Mouse (Mus musculus): ENCODE results near the gene Phf20. TPM values are rescaled to one million over a fixed set of nuclear protein-coding genes. Genes with fewer than 3 reads are reported as not detected.

Phf20 gene
- polyA plus RNA-seq, 1 experiment from 2014 or later: 72.4 TPM

DNA sequence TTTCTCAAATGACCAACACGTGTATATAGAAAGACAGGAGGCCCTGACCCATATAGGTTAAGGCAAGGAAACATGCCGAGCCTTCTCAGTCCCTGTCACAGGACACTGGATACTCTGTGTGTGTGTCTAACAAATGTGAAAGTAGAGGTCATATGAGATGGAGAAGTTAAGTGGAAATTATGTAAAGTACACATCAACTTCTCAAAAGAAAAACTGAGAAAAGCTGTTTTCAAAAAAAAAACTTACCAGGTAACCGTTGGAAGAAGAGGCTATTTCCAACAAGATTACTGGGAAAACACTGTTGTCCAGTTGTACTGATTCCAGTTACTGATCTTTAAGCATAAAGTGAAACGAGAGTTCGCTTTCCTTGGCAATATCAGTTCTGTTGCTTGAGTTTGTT lies 114.7 kb downstream of the Phf20 start:
- Histone ChIP-seq H3K4me3 (replicated peaks) (peak overlapping the region; percentile 81; the same call in 1 of the 2 replicates), H3K9me3 (no peaks in the 10 kb centered on the region), H3K4me2 (replicated peaks) (peak overlapping the region; percentile 88; the same call in 1 of the 2 replicates), H3K4me1 (replicated peaks) (peaks cover 3% of the 10 kb centered on the region; the same call in 1 of the 2 replicates), H3K9ac (no peak overlapping the region), H3K27me3 (replicated peaks) (no peaks in the 10 kb centered on the region), H3K27ac (no peak overlapping the region), H3K36me3 (no peaks in the 10 kb centered on the region)
- ATAC-seq: no peak
- 90% methylated on average over 5 of the region's 5 CpGs for WGBS

DNA sequence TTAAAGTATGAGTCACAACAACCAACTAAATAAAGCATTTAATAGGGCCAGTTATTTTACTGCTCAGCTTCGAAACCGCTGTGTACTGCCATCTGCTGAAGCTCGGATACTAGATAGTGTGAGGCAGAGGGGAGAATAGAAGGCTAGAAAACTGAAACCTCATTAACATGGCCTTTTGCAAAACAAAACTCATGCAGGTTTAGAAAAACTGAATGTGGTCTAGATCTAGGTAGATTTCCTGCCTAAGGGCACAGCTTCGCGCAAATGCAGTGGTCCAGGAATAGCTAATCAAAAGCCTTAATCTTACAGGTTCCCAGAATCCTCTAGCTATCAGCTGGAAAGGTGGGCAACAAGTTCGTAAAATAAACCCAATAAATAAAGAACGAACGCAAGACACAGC lies 115.2 kb downstream of the Phf20 start:
- ATAC-seq: no peak
- Histone ChIP-seq H3K4me3 (replicated peaks) (peak overlapping the region; percentile 81), H3K36me3 (no peaks in the 10 kb centered on the region), H3K9ac (peak overlapping the region; percentile 90), H3K9me3 (no peaks in the 10 kb centered on the region), H3K27me3 (replicated peaks) (no peaks in the 10 kb centered on the region), H3K27ac (peak overlapping the region; percentile 98; the same call in 1 of the 2 replicates), H3K4me1 (replicated peaks) (peaks cover 3% of the 10 kb centered on the region; the same call in 1 of the 2 replicates), H3K4me2 (replicated peaks) (peak overlapping the region; percentile 88)
- 23% methylated on average over 8 of the region's 8 CpGs for WGBS

- H3K27me3 ChIP-seq (replicated peaks): no peaks in the 10 kb centered on the region
- peaks cover 3% of the 10 kb centered on the region; the same call in 1 of the 2 replicates for H3K4me1 ChIP-seq (replicated peaks)
- peak overlapping the region; percentile 81 for H3K4me3 ChIP-seq (replicated peaks)
- peak; percentile 86 for ATAC-seq
- under 1% methylated on average over 53 of the region's 53 CpGs for WGBS
- H3K9ac ChIP-seq: peak overlapping the region; percentile 90
- no peaks in the 10 kb centered on the region for H3K36me3 ChIP-seq
- H3K27ac ChIP-seq: peak overlapping the region; percentile 98
- H3K9me3 ChIP-seq: no peaks in the 10 kb centered on the region
- H3K4me2 ChIP-seq (replicated peaks): peak overlapping the region; percentile 88
Observed at GRCm38 (mm10) chr2:156311841-156312291, 115.6 kb downstream of the Phf20 start.

GRCm38 (mm10) chr2:156312297-156312897 lies 116.1 kb downstream of the Phf20 start, which contains the start of the genes Cnbd2 and Scand1:
TSS of gene Cnbd2 (plus strand) at chr2:156312299.
TSS of gene Scand1 (minus strand) at chr2:156312704.
- Histone ChIP-seq H3K9me3 (no peaks in the 10 kb centered on the region), H3K27me3 (replicated peaks) (no peaks in the 10 kb centered on the region), H3K4me1 (replicated peaks) (peaks cover 3% of the 10 kb centered on the region; the same call in 1 of the 2 replicates), H3K4me2 (replicated peaks) (peak within 1 kb of the TSS; percentile 88), H3K4me3 (replicated peaks) (peak within 1 kb of the TSS; percentile 81), H3K9ac (peak within 1 kb of the TSS; percentile 90), H3K27ac (peak within 1 kb of the TSS; percentile 98), H3K36me3 (no peaks in the 10 kb centered on the region)
- under 1% methylated on average over 49 of the region's 49 CpGs for WGBS
- ATAC-seq: peak; percentile 96

- H3K27me3 ChIP-seq (replicated peaks): no peaks in the 10 kb centered on the region
- no peak overlapping the region for H3K27ac ChIP-seq
- H3K36me3 ChIP-seq: no peaks in the 10 kb centered on the region
- H3K4me3 ChIP-seq (replicated peaks): peak overlapping the region; percentile 81
- H3K4me1 ChIP-seq (replicated peaks): peaks cover 3% of the 10 kb centered on the region; the same call in 1 of the 2 replicates
- WGBS: 44% methylated on average over 3 of the region's 3 CpGs
- H3K9me3 ChIP-seq: no peaks in the 10 kb centered on the region
- peak overlapping the region; percentile 88 for H3K4me2 ChIP-seq (replicated peaks)
- no peak for ATAC-seq
- H3K9ac ChIP-seq: peak overlapping the region; percentile 90; the same call in 1 of the 2 replicates
Observed at GRCm38 (mm10) chr2:156313153-156313552, 116.9 kb downstream of the Phf20 start.

- no peak overlapping the region for H3K27ac ChIP-seq
- peaks cover 3% of the 10 kb centered on the region; the same call in 1 of the 2 replicates for H3K4me1 ChIP-seq (replicated peaks)
- no peak overlapping the region for H3K4me3 ChIP-seq (replicated peaks)
- H3K4me2 ChIP-seq (replicated peaks): no peak overlapping the region
- H3K9me3 ChIP-seq: no peaks in the 10 kb centered on the region
- no peak for ATAC-seq
- no peaks in the 10 kb centered on the region for H3K27me3 ChIP-seq (replicated peaks)
- WGBS: 94% methylated on average over 6 of the region's 6 CpGs
- no peak overlapping the region for H3K9ac ChIP-seq
- H3K36me3 ChIP-seq: no peaks in the 10 kb centered on the region
Observed at GRCm38 (mm10) chr2:156314811-156315210, 118.5 kb downstream of the Phf20 start.

DNA sequence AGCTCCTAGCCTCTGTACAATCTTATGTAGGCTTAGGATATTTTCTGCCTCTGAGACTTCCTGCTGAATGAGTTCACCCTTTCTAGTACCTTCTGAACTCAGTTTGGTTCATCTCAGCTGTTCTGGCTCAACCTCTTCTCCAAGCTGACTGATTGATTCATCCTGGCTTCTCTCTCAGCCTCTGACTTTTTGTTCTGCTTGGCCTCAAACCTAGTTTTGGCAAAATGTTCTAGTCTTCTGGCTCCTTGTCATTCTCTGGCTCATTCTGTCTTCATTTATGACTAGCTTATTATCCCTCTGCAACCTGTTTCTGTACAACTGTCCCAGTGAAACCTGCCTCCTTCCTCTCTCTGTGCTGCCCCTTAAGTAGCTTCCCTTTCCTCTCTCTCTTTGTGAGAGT lies 122.2 kb downstream of the Phf20 start:
- no peaks in the 10 kb centered on the region for H3K36me3 ChIP-seq
- no peaks in the 10 kb centered on the region for H3K9me3 ChIP-seq
- no peak overlapping the region for H3K4me3 ChIP-seq (replicated peaks)
- H3K4me1 ChIP-seq (replicated peaks): no peaks in the 10 kb centered on the region
- no peak overlapping the region for H3K4me2 ChIP-seq (replicated peaks)
- H3K27me3 ChIP-seq (replicated peaks): no peaks in the 10 kb centered on the region
- no peak overlapping the region for H3K27ac ChIP-seq
- no peak for ATAC-seq
- H3K9ac ChIP-seq: no peak overlapping the region

DNA sequence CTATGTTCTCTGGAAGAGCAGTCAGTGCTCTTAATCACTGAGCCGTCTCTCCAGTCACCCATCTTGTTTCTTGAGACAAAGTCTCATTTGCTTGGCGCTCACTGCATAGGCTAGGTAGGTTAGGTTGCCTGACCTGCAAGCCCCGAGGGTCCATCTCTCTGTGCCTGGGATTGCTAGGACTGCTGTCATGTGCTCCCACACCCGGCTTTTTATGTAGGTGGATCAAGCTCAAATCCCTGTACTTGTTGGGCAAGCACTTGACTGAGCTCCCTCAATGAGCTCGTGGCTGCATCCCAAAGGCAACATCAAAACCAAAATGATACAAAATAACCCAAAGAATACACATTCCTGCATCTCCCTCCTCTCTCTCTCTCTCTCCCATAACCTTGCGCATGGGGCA lies 125.3 kb downstream of the Phf20 start:
- no peak overlapping the region for H3K27ac ChIP-seq
- H3K4me2 ChIP-seq (replicated peaks): no peak overlapping the region
- H3K4me1 ChIP-seq (replicated peaks): peaks cover 8% of the 10 kb centered on the region; the same call in 1 of the 2 replicates
- WGBS: 87% methylated on average over 6 of the region's 6 CpGs
- H3K27me3 ChIP-seq (replicated peaks): no peaks in the 10 kb centered on the region
- H3K4me3 ChIP-seq (replicated peaks): no peak overlapping the region
- no peak overlapping the region for H3K9ac ChIP-seq
- ATAC-seq: no peak
- no peaks in the 10 kb centered on the region for H3K9me3 ChIP-seq
- H3K36me3 ChIP-seq: no peaks in the 10 kb centered on the region

DNA sequence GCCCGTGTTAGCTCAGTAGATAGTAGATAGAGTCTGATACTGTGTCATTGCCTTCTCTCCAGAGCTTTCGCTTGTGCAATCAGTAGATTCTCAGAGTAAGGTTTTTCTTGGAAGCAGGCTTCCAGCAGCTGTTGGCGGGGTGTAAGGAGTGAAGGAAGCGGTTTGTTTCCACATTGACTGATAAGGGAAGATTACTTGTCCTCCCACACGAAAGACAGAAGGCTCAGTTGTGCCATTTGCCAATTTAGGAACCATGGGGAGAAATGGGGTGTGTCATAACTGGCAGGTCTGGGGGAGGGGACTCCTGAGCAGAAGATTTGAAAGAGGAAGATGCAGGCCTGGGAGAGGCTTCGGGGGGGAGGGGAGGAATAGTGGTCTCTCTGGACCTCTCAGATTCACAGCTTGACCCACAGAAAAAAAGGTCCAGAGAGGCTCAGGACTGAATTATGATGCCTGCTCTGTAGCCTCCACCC lies 127.9 kb downstream of the Phf20 start:
- H3K9me3 ChIP-seq: no peaks in the 10 kb centered on the region
- H3K9ac ChIP-seq: no peak overlapping the region
- no peaks in the 10 kb centered on the region for H3K27me3 ChIP-seq (replicated peaks)
- no peak overlapping the region for H3K4me3 ChIP-seq (replicated peaks)
- H3K4me1 ChIP-seq (replicated peaks): peaks cover 8% of the 10 kb centered on the region; the same call in 1 of the 2 replicates
- peak overlapping the region; percentile 12; the same call in 1 of the 2 replicates for H3K4me2 ChIP-seq (replicated peaks)
- WGBS: 39% methylated on average over 6 of the region's 6 CpGs
- H3K27ac ChIP-seq: peak overlapping the region; percentile 33; the same call in 1 of the 2 replicates
- no peak for ATAC-seq
- H3K36me3 ChIP-seq: no peaks in the 10 kb centered on the region

GRCm38 (mm10) chr2:156324681-156325080 lies 128.4 kb downstream of the Phf20 start:
- Histone ChIP-seq H3K4me3 (replicated peaks) (no peak overlapping the region), H3K27me3 (replicated peaks) (no peaks in the 10 kb centered on the region), H3K9me3 (no peaks in the 10 kb centered on the region), H3K27ac (peak overlapping the region; percentile 33; the same call in 1 of the 2 replicates), H3K36me3 (no peaks in the 10 kb centered on the region), H3K9ac (no peak overlapping the region), H3K4me2 (replicated peaks) (peak overlapping the region; percentile 12; the same call in 1 of the 2 replicates), H3K4me1 (replicated peaks) (peaks cover 8% of the 10 kb centered on the region; the same call in 1 of the 2 replicates)
- ATAC-seq: peak; percentile 56
- WGBS: 17% methylated on average over 5 of the region's 5 CpGs

- 68% methylated on average over 1 of the region's 1 CpGs for WGBS
- no peak overlapping the region for H3K9ac ChIP-seq
- no peak for ATAC-seq
- H3K4me3 ChIP-seq (replicated peaks): no peak overlapping the region
- H3K27ac ChIP-seq: no peak overlapping the region
- no peaks in the 10 kb centered on the region for H3K36me3 ChIP-seq
- H3K4me2 ChIP-seq (replicated peaks): no peak overlapping the region
- no peaks in the 10 kb centered on the region for H3K27me3 ChIP-seq (replicated peaks)
- H3K4me1 ChIP-seq (replicated peaks): no peaks in the 10 kb centered on the region
- no peaks in the 10 kb centered on the region for H3K9me3 ChIP-seq
Observed at GRCm38 (mm10) chr2:156330681-156331080, 134.4 kb downstream of the Phf20 start.

- H3K36me3 ChIP-seq: no peaks in the 10 kb centered on the region
- no peak for ATAC-seq
- H3K27me3 ChIP-seq (replicated peaks): no peaks in the 10 kb centered on the region
- H3K27ac ChIP-seq: no peak overlapping the region
- no peak overlapping the region for H3K9ac ChIP-seq
- H3K4me3 ChIP-seq (replicated peaks): no peak overlapping the region
- WGBS: 74% methylated on average over 7 of the region's 7 CpGs
- no peak overlapping the region for H3K4me2 ChIP-seq (replicated peaks)
- no peaks in the 10 kb centered on the region for H3K4me1 ChIP-seq (replicated peaks)
- no peaks in the 10 kb centered on the region for H3K9me3 ChIP-seq
Observed at GRCm38 (mm10) chr2:156331446-156331965, 135.2 kb downstream of the Phf20 start.
